Mouse (Mus musculus) kidney, adult 9 months (tissue): ENCODE measurements around the gene Trpc4ap.

ENCODE experiments used
- DNase-seq: peaks from one replicate; pipeline ENCODE4 v3.0.0; 2022

The Trpc4ap gene

GRCm38 (mm10) chr2:155693136-155693535 lies 952 bp upstream of the Trpc4ap start:
- DNase-seq: peak; percentile 52

GRCm38 (mm10) chr2:155691336-155691722 lies 855 bp downstream of the Trpc4ap start:
- DNase-seq: no peak

DNA sequence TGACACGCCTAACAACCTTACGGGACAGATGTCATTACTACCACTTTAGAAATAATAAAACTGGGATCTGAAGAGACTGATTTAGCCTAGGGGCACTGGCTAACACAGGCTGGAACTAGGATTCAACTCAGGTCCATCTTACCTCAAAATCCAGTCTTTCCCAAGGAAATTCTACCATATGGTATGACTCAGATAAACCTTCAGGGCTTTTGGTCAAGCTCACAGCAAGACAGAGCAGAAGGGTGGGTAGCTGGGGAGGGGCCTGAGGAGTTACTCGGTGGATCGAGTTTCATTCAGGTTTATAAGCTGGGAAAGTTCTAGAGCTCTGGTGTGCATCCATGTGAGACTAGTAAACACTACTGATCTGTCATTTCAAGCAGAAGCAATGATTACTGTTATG lies 3.0 kb downstream of the Trpc4ap start:
- DNase-seq: no peak

DNA sequence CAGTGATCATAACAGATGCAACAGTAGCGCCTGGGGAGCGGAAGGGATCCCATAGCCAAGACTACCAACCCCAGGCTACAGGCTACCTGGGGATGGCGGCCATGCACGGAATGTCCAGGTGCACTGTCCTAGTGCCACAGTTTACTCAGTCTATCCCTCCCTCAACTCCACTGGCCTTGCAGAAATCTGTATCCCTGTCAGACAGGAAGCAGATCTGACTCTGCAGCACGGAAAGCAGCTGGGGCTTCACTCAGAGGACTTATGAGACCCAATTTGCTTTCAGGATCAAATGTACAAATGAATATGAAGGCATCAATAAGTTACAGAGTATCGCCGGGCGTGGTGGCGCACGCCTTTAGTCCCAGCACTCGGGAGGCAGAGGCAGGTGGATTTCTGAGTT lies 4.4 kb downstream of the Trpc4ap start:
- DNase-seq: no peak

DNA sequence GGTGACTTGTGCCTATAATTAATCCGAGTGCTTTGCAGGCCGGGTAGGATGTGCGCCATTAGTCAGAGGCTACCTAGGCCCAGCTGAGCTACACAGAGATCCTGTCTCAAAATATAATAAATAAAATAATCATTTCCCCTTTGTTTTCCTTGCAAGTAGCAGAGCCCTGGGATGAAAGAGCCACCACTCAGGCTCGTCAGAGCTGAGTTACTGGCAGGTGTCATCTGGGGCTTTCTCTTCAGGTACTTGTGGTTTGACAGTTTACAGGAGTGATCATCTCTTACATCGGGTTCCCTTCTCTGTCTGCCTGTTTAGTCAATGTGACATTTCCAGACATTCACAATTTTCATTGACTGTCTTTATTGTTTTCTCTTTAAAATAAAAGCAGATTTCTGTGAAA lies 5.6 kb downstream of the Trpc4ap start:
- no peak for DNase-seq

- DNase-seq: no peak
These were observed 8.4 kb downstream of the Trpc4ap start for GRCm38 (mm10) chr2:155683821-155684220.

DNA sequence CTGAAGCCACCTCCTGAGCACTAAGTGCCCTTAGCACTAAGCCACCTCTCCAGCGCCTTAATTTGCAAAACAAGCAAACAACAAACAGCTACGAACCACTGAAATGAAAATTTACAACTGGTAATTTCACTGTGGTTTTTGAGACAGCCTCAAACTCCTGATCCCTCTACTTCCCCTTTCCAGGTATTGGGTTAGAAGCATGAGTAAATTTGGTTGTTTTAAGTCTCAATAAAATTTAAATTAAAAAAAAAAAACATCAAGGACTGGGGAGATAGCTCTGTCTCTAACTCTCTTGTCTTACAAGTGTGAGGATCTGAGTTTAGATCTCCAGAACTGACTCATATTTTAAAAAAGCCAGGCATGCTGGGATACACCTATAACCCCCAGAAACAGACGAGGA lies 9.0 kb downstream of the Trpc4ap start:
- DNase-seq: no peak

DNA sequence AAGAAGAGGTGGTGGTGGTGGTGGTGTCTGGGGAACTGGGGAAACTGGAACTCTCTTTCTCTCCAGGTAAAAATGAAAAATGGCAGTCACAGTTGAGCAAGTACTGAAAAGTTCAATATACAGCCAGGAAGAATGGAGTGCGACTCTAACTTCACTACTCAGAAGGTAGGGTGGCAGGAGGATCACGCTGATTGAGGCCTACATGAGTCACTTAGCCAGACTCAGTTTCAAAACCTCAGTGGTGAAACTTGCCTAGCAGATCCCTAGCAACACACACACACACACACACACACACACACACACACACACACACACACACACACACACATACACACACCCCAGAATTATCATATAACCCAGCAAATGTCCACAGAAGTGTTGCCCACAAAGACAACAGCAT lies 10.3 kb downstream of the Trpc4ap start:
- DNase-seq: no peak

GRCm38 (mm10) chr2:155681194-155681593 lies 11.0 kb downstream of the Trpc4ap start:
- no peak for DNase-seq

- no peak for DNase-seq
These were observed 11.6 kb downstream of the Trpc4ap start for GRCm38 (mm10) chr2:155680591-155680990.

DNA sequence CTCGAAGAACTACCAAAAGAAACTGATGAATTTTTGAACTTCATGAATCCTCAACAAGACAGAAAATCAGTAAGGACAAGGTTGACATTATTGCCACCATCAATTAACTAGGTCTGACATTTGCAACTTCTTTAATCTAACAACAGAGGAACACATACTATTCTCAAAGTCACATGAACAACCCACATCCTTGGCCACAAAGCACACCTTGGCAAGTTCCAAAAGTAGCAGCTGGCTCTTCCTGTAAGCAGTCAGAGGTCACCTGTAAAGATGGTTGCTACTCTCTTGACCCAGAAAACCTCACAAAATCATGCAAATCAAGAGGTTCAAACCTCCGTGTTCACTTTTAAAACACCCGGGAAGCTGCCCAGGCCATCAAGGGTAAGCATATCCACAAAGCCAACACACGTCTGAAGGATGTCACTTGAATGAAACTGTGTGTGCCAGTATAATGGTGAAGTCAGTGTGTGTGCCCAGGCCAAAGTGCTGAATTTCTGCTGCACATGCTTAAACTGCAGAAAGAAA lies 12.5 kb downstream of the Trpc4ap start:
- DNase-seq: no peak

- no peak for DNase-seq
These were observed 17.1 kb downstream of the Trpc4ap start for GRCm38 (mm10) chr2:155675118-155675517.

DNA sequence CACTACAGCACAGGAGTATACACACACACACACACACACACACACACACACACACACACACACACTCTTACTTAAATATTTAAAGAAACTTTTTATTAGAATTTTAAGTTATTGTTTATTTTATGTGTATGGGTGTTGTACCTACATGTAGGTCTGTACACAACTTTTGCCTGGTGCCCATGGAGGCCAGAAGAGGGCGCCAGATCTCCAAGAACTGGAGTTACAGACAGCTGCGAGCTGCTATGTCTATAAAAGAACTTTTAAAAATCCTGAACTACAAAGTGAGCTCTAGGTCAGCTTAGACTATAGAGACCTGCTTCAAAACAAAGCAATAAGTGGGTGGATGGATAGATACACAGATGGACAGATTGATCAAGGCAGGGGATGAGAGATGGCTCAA lies 18.6 kb downstream of the Trpc4ap start:
- DNase-seq: peak; percentile 74

DNA sequence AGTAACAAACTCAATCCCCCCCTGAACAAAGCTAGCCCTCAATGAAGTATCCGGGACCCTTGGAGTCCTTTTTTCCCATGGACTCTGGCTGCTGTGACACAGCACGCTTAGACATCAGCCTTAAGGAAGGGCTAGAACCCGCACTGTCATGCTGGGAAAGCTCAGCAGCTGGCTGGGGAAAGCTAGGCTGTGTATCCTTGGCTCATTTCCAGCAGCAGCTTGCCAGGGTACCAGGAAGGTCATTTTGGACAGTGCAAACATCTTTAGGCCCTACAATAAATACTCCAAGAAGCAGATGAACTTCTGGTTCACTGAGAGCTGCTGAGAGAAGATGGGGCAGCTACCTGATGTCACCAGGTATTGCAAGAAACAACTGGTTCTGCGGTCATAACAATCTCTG lies 20.9 kb downstream of the Trpc4ap start:
- no peak for DNase-seq

- peak; percentile 32 for DNase-seq
These were observed 23.7 kb downstream of the Trpc4ap start for GRCm38 (mm10) chr2:155668461-155668860.

- no peak for DNase-seq
These were observed 24.3 kb downstream of the Trpc4ap start for GRCm38 (mm10) chr2:155667881-155668280.

GRCm38 (mm10) chr2:155663910-155664460 lies 28.2 kb downstream of the Trpc4ap start:
- DNase-seq: no peak

DNA sequence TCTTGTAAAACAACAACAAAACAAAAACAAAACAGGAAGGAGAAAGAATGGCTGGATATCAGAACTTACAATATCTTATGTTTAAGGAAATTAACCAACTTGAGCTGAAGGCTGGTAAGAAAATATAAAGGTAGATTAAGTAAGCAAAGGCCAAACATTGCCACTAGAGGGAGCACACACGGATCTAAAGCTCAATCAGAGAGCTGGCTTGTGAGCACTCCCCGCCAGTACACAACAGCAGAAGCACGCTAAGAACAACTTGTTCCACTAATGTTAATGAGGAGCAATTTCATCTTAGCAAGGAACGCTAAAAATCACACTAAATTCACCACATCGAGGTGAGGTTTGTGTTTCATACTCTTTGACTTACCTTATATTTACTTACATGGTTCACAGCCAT lies 29.1 kb downstream of the Trpc4ap start:
- peak; percentile 66 for DNase-seq

GRCm38 (mm10) chr2:155662390-155662789 lies 29.8 kb downstream of the Trpc4ap start:
- DNase-seq: no peak

GRCm38 (mm10) chr2:155655759-155656372 lies 36.3 kb downstream of the Trpc4ap start:
- DNase-seq: no peak

DNA sequence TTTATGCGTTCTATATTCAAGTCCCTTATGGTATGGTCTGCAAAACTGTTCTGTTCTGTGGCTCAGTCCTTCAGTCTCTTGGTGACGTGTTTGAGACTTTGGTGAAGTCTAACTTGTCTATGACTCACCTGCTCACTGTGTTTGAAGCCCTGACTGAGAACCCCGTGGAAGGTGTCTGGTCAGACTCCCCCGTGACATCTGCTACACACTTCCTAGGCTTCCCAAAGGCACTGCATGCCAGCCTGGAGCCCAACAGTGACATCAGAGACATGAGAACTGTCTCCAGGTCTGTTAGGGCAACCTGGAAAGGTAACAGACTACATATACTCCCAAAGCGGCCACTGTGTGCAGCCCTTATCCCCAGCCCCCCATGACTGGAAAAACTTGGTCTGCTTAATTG lies 39.6 kb downstream of the Trpc4ap start:
- DNase-seq: no peak

DNA sequence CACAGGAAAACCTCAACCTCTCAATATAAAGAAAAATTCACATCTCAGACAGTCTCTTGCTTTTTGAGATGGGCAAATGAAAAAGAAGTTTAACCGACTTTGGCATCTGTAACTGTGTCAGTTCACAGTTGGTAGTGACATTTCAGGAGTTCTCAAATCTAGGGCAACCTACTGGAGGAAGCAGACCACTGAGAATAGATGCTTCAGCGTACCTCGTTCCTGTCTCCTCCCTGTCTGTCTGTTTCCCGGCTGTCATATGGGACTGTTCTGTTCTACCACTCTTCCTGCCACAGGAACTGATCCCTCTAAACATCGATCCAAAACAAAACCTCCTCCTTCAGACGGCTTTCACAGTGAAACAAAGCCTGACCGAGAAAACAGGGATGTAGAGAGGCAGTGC lies 46.4 kb downstream of the Trpc4ap start:
- no peak for DNase-seq

- peak; percentile 83 for DNase-seq
These were observed 50.4 kb downstream of the Trpc4ap start for GRCm38 (mm10) chr2:155641540-155642472.

- no peak for DNase-seq
These were observed 51.5 kb downstream of the Trpc4ap start for GRCm38 (mm10) chr2:155640656-155641055.
